Mouse (Mus musculus): ENCODE data around the gene Emilin2.

Emilin2 gene

GRCm38 (mm10) chr17:71203998-71204808 lies 107.6 kb downstream of the Emilin2 start:
- no peak for DNase-seq (ENCODE audit: low spot score)

Data from embryo, embryonic 10 days (tissue).